Mouse (Mus musculus): ENCODE results near the gene Klhdc8b. TPM values are rescaled to one million over a fixed set of nuclear protein-coding genes. Genes with fewer than 3 reads are reported as not detected.

The Klhdc8b gene
- polyA plus RNA-seq, 1 experiment from 2014 or later = 9.1 TPM

DNA sequence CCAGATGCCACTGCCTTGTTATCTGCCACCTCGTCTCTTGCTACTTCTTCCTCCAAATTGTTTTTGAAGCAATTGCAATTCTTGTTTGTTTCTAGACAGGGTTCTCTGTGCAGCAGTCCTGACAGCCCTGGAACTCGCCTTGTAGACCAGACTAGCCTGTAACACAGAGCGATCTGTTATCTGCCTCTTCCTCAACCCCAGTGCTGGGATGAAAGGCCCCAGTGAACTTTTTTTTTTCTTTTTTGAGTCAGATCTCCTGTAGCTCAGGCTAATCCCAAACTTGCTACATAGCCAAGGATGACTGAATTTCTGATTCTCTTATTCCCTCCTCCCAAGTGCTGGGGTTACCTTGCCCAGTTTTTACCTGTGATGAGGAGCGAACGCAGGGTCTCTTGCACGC is 7.0 kb downstream of the Klhdc8b start:
- no peaks in the 10 kb centered on the region for H3K9me3 ChIP-seq (ENCODE audit: low read length)
- H3K4me3 ChIP-seq (ENCODE audit: low read depth, low read length) = no peak overlapping the region
- no peak overlapping the region for H3K9ac ChIP-seq (replicated peaks)
- peaks cover 24% of the 10 kb centered on the region for H3K4me1 ChIP-seq (ENCODE audit: insufficient read depth)
- TF ChIP-seq EP300 (IDR thresholded peaks at IDR 0.05; ENCODE audit: low read depth) (no peak), CTCF (IDR thresholded peaks at IDR 0.05; ENCODE audit: low read depth) (no peak)
- H3K36me3 ChIP-seq (replicated peaks; ENCODE audit: insufficient read depth, low read length) = no peaks in the 10 kb centered on the region
- no peak overlapping the region for H3K4me2 ChIP-seq (ENCODE audit: low read depth, low read length)
- 71% methylated on average over 6 of the region's 6 CpGs for WGBS (ENCODE audit: insufficient replicate concordance)
- no peak overlapping the region for H3K27ac ChIP-seq (ENCODE audit: low read depth)
- no peaks in the 10 kb centered on the region for H3K27me3 ChIP-seq (ENCODE audit: insufficient read depth, low read length)
- ATAC-seq = no peak
- DNase-seq = no peak

DNA sequence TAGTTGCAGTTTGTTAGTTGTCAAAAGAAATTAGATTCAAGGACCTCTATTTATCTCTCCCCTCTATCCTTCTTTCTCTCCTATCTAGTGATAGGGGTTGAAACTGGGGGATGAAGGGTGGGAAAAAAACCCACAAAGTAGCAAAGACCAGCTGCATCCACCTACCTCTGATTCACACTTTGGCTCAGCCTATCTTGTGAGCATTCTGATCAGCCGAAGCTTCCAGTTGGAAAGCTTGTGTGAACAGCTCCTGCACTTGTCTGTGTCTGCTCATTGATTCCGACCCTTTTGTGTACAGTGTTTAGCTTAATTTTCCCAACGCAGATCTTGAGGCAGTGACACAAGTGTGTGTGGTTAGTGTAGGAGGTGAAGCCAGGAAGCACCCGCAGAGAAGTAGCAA is 7.9 kb downstream of the Klhdc8b start:
- TF ChIP-seq CTCF (IDR thresholded peaks at IDR 0.05; ENCODE audit: low read depth) (no peak), EP300 (IDR thresholded peaks at IDR 0.05; ENCODE audit: low read depth) (no peak)
- no peak overlapping the region for H3K9ac ChIP-seq (replicated peaks)
- no peaks in the 10 kb centered on the region for H3K9me3 ChIP-seq (ENCODE audit: low read length)
- no peak overlapping the region for H3K4me3 ChIP-seq (ENCODE audit: low read depth, low read length)
- no peak for DNase-seq
- no peaks in the 10 kb centered on the region for H3K27me3 ChIP-seq (ENCODE audit: insufficient read depth, low read length)
- no peak for ATAC-seq
- H3K36me3 ChIP-seq (replicated peaks; ENCODE audit: insufficient read depth, low read length) = no peaks in the 10 kb centered on the region
- WGBS (ENCODE audit: insufficient replicate concordance) = 74% methylated on average over 4 of the region's 4 CpGs
- peaks cover 24% of the 10 kb centered on the region for H3K4me1 ChIP-seq (ENCODE audit: insufficient read depth)
- H3K4me2 ChIP-seq (ENCODE audit: low read depth, low read length) = no peak overlapping the region
- H3K27ac ChIP-seq (ENCODE audit: low read depth) = no peak overlapping the region

DNA sequence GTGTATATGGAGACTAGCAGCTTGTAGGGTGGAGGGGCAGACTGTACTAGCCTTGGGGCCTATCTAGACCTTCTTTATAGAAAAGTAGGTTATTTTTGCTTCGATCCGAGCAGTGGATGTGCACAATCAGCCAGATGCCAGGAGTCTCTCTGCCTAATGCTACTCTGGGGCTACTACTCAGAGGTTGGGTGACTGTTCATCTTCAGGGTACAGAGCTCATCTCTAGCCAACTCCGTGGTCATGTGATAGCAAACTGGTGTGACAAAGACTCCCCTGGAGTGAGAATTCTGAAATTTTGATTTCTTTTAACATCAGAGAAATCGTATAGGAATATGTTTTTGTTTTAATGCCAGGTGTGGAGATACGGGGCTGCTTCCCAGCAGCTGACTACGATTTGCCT is 8.5 kb downstream of the Klhdc8b start:
- peaks cover 24% of the 10 kb centered on the region for H3K4me1 ChIP-seq (ENCODE audit: insufficient read depth)
- no peaks in the 10 kb centered on the region for H3K9me3 ChIP-seq (ENCODE audit: low read length)
- ATAC-seq (peak; percentile 27), DNase-seq (no peak)
- no peak overlapping the region for H3K27ac ChIP-seq (ENCODE audit: low read depth)
- H3K4me2 ChIP-seq (ENCODE audit: low read depth, low read length) = peak overlapping the region; percentile 100
- H3K27me3 ChIP-seq (ENCODE audit: insufficient read depth, low read length) = no peaks in the 10 kb centered on the region
- 41% methylated on average over 6 of the region's 6 CpGs for WGBS (ENCODE audit: insufficient replicate concordance)
- no peak overlapping the region for H3K9ac ChIP-seq (replicated peaks)
- TF ChIP-seq CTCF (IDR thresholded peaks at IDR 0.05; ENCODE audit: low read depth) (no peak), EP300 (IDR thresholded peaks at IDR 0.05; ENCODE audit: low read depth) (no peak)
- H3K36me3 ChIP-seq (replicated peaks; ENCODE audit: insufficient read depth, low read length) = no peaks in the 10 kb centered on the region
- peak overlapping the region; percentile 66; the same call in 1 of the 2 replicates for H3K4me3 ChIP-seq (ENCODE audit: low read depth, low read length)

DNA sequence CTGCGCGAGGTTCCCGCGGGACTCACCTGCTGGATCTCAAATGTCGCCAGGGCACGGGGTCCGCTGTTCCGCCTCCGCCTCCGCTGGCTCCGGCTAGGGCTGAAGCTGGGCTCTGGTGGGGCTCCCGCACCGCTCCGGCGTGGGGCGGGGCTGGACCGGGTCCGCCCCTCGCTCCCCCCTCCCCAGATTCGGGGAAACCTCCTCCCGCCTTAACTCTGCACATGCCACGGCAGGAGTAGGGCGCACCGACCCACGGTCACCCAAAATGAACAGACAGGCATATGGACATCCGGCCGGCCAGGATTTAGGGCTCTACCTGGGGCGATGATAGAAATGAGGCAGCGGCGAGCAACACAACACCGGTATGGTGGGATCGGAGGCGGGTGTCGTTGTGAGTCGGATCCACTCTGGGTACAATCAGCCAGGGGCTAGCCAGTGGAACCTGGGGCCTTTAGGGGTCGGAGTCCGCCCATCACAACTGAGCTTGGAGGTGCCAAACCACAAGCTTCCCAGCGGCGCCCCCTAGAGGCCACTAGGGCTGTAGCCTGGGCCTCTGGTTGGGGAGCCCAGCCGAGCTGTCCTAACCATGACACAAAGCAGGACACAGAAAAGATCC is 9.0 kb downstream of the Klhdc8b start:
- WGBS (ENCODE audit: insufficient replicate concordance) = 2% methylated on average over 40 of the region's 40 CpGs
- H3K4me1 ChIP-seq (ENCODE audit: insufficient read depth) = peaks cover 24% of the 10 kb centered on the region
- H3K9ac ChIP-seq (replicated peaks) = peak overlapping the region; percentile 70
- ATAC-seq (peak; percentile 88), DNase-seq (peak; percentile 93)
- TF ChIP-seq CTCF (IDR thresholded peaks at IDR 0.05; ENCODE audit: low read depth) (peak; percentile 94), EP300 (IDR thresholded peaks at IDR 0.05; ENCODE audit: low read depth) (no peak)
- H3K36me3 ChIP-seq (replicated peaks; ENCODE audit: insufficient read depth, low read length) = no peaks in the 10 kb centered on the region
- H3K9me3 ChIP-seq (ENCODE audit: low read length) = no peaks in the 10 kb centered on the region
- peak overlapping the region; percentile 66 for H3K4me3 ChIP-seq (ENCODE audit: low read depth, low read length)
- H3K4me2 ChIP-seq (ENCODE audit: low read depth, low read length) = peak overlapping the region; percentile 100
- H3K27ac ChIP-seq (ENCODE audit: low read depth) = 0 out of 2 replicates have a peak overlapping the region, but pooled peaks have one; percentile 22
- H3K27me3 ChIP-seq (ENCODE audit: insufficient read depth, low read length) = no peaks in the 10 kb centered on the region

DNA sequence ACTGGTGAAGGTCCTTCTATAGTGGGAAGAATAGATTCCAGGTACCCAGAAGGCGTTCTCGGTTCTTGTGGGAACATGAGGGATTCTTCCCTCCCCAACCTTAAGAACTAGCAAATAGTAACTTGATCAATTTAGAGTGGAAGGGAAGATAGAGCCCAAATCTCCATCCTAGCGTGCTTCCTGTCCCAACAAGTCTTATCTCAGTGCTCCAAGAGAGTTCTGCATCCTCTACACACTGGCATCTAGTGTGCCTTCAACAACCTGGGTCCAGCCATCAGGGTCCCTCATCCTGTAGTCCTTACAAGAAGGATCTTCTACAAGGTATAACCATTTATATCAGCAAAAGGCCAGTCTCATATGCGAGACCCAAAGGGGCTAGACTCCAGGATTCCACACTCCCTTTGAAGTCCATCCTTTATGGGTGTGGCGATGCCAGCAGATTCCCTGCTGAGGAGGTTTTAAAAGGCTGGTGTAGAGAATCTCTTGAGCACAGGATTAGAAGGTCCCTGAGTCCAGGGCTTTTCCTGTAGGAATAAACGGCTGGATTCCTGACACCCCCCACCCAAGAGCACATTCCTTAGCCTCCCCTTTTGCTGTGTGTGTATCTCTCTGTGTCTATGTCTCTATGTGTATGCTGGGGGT is 9.7 kb downstream of the Klhdc8b start:
- TF ChIP-seq CTCF (IDR thresholded peaks at IDR 0.05; ENCODE audit: low read depth) (no peak), EP300 (IDR thresholded peaks at IDR 0.05; ENCODE audit: low read depth) (no peak)
- peak overlapping the region; percentile 70 for H3K9ac ChIP-seq (replicated peaks)
- no peak overlapping the region; the same call in 1 of the 2 replicates for H3K27ac ChIP-seq (ENCODE audit: low read depth)
- ATAC-seq = no peak
- peak overlapping the region; percentile 66 for H3K4me3 ChIP-seq (ENCODE audit: low read depth, low read length)
- no peaks in the 10 kb centered on the region for H3K9me3 ChIP-seq (ENCODE audit: low read length)
- H3K4me1 ChIP-seq (ENCODE audit: insufficient read depth) = peaks cover 24% of the 10 kb centered on the region
- H3K36me3 ChIP-seq (replicated peaks; ENCODE audit: insufficient read depth, low read length) = no peaks in the 10 kb centered on the region
- H3K4me2 ChIP-seq (ENCODE audit: low read depth, low read length) = peak overlapping the region; percentile 100
- WGBS (ENCODE audit: insufficient replicate concordance) = 55% methylated on average over 6 of the region's 6 CpGs
- H3K27me3 ChIP-seq (ENCODE audit: insufficient read depth, low read length) = no peaks in the 10 kb centered on the region
- DNase-seq = no peak

DNA sequence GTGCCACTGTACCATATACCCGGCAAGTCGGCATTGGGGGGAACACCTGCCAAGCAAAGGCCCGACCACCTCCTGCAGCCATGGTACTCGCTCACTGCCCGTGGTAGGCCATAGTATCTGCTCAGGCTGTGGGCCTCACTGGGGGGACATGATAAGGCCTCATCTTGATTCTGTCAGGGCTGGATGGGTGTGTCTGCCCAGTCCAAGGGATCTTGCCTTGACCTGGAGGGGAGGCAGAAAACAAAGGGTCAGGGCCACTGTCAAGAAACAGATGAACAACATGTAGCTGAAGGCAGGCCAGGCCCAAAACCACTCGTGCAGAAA is 10.2 kb downstream of the Klhdc8b start:
- peak overlapping the region; percentile 100 for H3K4me2 ChIP-seq (ENCODE audit: low read depth, low read length)
- H3K27ac ChIP-seq (ENCODE audit: low read depth) = no peak overlapping the region
- H3K9me3 ChIP-seq (ENCODE audit: low read length) = no peaks in the 10 kb centered on the region
- peaks cover 24% of the 10 kb centered on the region for H3K4me1 ChIP-seq (ENCODE audit: insufficient read depth)
- H3K36me3 ChIP-seq (replicated peaks; ENCODE audit: insufficient read depth, low read length) = no peaks in the 10 kb centered on the region
- TF ChIP-seq CTCF (IDR thresholded peaks at IDR 0.05; ENCODE audit: low read depth) (no peak), EP300 (IDR thresholded peaks at IDR 0.05; ENCODE audit: low read depth) (no peak)
- WGBS (ENCODE audit: insufficient replicate concordance) = 51% methylated on average over 6 of the region's 6 CpGs
- H3K9ac ChIP-seq (replicated peaks) = no peak overlapping the region
- DNase-seq = peak; percentile 24
- no peak for ATAC-seq
- H3K27me3 ChIP-seq (ENCODE audit: insufficient read depth, low read length) = no peaks in the 10 kb centered on the region
- no peak overlapping the region for H3K4me3 ChIP-seq (ENCODE audit: low read depth, low read length)
